Mouse (Mus musculus): ENCODE results near the gene Akt1s1. TPM values are rescaled to one million over a fixed set of nuclear protein-coding genes. Genes with fewer than 3 reads are reported as not detected.

Akt1s1 gene
- polyA plus RNA-seq, 1 experiment from 2014 or later = 89.4 TPM

DNA sequence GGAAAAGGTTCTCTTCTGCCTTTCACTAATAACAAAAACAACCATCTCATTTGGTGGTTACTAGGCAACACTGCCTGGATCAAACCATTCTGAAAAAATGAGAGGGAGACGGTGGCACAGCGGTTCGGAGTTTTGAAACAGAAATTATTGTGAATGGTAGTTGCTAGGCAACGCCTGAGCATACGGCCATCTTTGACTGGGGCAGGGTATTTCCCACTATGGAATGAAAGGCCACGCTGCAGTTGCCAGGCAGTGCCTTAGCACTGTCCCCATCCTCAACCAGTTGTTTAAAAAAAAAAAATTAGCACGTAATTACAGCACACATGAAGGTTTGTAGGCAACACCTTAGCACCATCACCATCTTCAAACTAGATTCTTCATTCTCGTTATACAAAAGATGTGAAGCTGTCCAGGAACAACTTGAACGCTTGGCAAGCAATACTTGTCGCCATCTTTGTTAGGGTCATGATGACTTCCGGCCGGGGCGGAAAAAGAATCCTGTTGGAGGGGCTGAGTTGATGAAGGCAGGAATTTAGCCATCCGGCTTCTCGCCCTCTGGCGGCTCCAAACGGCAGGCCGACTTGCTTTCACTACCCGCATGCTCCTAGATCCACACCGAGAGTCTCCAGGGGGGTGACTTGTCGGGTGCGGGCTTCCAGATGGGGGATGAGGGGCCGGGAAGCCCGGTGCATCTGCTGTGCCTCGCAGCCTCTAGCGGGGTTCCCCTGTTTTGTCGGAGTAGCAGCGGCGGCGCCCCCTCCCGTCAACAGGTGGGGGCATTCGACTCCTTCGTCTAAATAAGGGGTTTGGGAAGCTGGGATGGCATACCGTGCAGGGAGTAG lies 47.0 kb downstream of the Akt1s1 start, which contains the start of gene Fuz:
TSS of gene Fuz (plus strand) at position 487 of the 842 bp plus-strand sequence.
- WGBS = 3% methylated on average over 34 of the region's 34 CpGs
- Histone ChIP-seq H3K27ac (ENCODE audit: low read length) (peak within 1 kb of the TSS; percentile 73), H3K9ac (replicated peaks; ENCODE audit: low read depth) (peak within 1 kb of the TSS; percentile 45; the same call in 1 of the 2 replicates), H3K36me3 (ENCODE audit: insufficient read depth, low read length) (no peaks in the 10 kb centered on the region), H3K4me3 (ENCODE audit: low read depth, low read length) (peak within 1 kb of the TSS; percentile 53), H3K4me2 (replicated peaks; ENCODE audit: low read depth, low read length) (peak within 1 kb of the TSS; percentile 70), H3K27me3 (replicated peaks; ENCODE audit: insufficient read depth, low read length) (no peaks in the 10 kb centered on the region), H3K4me1 (ENCODE audit: insufficient read depth, low read depth, low read length) (peaks cover 12% of the 10 kb centered on the region; the same call in 1 of the 2 replicates), H3K9me3 (ENCODE audit: low read length) (no peaks in the 10 kb centered on the region)
- DNase-seq (ENCODE audit: low spot score) (peak; percentile 98), ATAC-seq (peak; percentile 74)
- TF ChIP-seq EP300 (IDR thresholded peaks at IDR 0.05) (peak; percentile 70), CTCF (IDR thresholded peaks at IDR 0.05) (peak; percentile 76)

DNA sequence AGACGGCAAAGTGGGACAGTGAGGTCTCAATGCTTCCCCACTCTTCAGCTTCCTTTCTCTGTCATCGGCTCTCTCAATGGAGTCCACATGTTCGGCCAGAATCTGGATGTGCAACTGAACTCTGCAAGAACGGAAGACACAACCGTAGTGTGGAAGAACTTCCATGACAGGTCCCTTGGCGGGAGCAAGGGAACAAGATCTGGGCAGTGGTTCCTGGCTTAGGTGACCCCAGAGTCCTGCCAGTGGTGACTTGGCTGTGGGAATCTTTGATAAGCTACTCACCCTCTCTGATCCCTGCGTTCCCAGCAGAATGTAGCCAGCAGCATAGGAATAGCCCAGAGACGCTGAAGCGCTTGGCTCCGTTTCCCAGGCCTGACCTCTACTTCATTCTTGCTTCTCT lies 47.7 kb downstream of the Akt1s1 start:
- H3K36me3 ChIP-seq (ENCODE audit: insufficient read depth, low read length) = no peaks in the 10 kb centered on the region
- H3K9me3 ChIP-seq (ENCODE audit: low read length) = no peaks in the 10 kb centered on the region
- WGBS = 27% methylated on average over 10 of the region's 10 CpGs
- peak overlapping the region; percentile 70 for H3K4me2 ChIP-seq (replicated peaks; ENCODE audit: low read depth, low read length)
- DNase-seq (ENCODE audit: low spot score) = no peak
- ATAC-seq = no peak
- H3K27ac ChIP-seq (ENCODE audit: low read length) = peak overlapping the region; percentile 73
- peaks cover 12% of the 10 kb centered on the region; the same call in 1 of the 2 replicates for H3K4me1 ChIP-seq (ENCODE audit: insufficient read depth, low read depth, low read length)
- peak overlapping the region; percentile 45; the same call in 1 of the 2 replicates for H3K9ac ChIP-seq (replicated peaks; ENCODE audit: low read depth)
- H3K4me3 ChIP-seq (ENCODE audit: low read depth, low read length) = peak overlapping the region; percentile 53
- H3K27me3 ChIP-seq (replicated peaks; ENCODE audit: insufficient read depth, low read length) = no peaks in the 10 kb centered on the region
- TF ChIP-seq CTCF (IDR thresholded peaks at IDR 0.05) (no peak), EP300 (IDR thresholded peaks at IDR 0.05) (no peak)

DNA sequence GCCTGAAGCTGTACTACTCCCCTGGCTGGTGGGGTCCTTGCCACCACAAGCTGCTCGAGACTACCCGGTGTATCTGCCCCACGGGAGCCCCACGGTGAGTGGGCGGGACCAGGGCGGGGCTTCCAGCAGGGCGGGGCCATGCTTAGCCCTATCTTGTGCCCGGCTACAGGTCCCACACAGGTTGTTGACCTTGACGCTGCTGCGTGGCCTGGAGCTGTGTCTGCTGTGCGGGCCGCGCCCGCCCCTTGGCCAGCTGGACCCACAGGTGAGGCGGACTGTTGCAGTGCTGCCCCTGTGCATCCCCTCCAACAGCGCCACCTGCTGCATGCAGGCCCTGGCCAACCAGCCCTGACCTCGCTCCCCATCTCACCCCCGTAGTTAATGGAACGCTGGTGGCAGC lies 49.8 kb downstream of the Akt1s1 start:
- DNase-seq (ENCODE audit: low spot score) (no peak), ATAC-seq (0 out of 2 replicates have a peak, but pooled peaks have one; percentile 5)
- WGBS = 31% methylated on average over 19 of the region's 19 CpGs
- H3K9me3 ChIP-seq (ENCODE audit: low read length) = no peaks in the 10 kb centered on the region
- H3K27ac ChIP-seq (ENCODE audit: low read length) = no peak overlapping the region
- TF ChIP-seq CTCF (IDR thresholded peaks at IDR 0.05) (peak; percentile 61), EP300 (IDR thresholded peaks at IDR 0.05) (no peak)
- no peak overlapping the region for H3K9ac ChIP-seq (replicated peaks; ENCODE audit: low read depth)
- peaks cover 12% of the 10 kb centered on the region; the same call in 1 of the 2 replicates for H3K4me1 ChIP-seq (ENCODE audit: insufficient read depth, low read depth, low read length)
- H3K36me3 ChIP-seq (ENCODE audit: insufficient read depth, low read length) = no peaks in the 10 kb centered on the region
- H3K4me2 ChIP-seq (replicated peaks; ENCODE audit: low read depth, low read length) = no peak overlapping the region
- no peaks in the 10 kb centered on the region for H3K27me3 ChIP-seq (replicated peaks; ENCODE audit: insufficient read depth, low read length)
- H3K4me3 ChIP-seq (ENCODE audit: low read depth, low read length) = no peak overlapping the region

DNA sequence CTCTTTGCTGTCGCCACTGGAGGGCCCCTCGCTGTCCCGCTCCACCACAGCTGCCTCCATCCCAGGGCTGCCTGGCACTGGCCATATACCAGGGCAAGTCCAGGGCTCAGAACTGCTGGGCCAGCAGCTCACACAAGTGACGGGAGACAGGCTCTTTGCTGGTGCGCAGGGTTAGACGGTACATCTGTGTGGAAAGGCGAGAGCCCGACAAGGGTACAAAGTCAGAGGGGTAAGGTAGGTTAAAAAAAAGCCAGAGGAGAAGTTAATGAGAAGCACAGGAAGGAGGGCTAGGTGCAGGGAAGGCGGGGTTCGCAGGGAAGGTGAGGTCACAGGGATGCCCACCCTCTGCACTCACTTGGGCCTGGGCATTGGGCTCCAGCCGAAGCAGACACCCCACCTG lies 51.8 kb downstream of the Akt1s1 start:
- Histone ChIP-seq H3K4me2 (replicated peaks; ENCODE audit: low read depth, low read length) (no peak overlapping the region), H3K36me3 (ENCODE audit: insufficient read depth, low read length) (peaks cover 11% of the 10 kb centered on the region; the same call in 1 of the 2 replicates), H3K9me3 (ENCODE audit: low read length) (no peaks in the 10 kb centered on the region), H3K4me1 (ENCODE audit: insufficient read depth, low read depth, low read length) (peaks cover 8% of the 10 kb centered on the region; the same call in 1 of the 2 replicates), H3K9ac (replicated peaks; ENCODE audit: low read depth) (no peak overlapping the region), H3K27me3 (replicated peaks; ENCODE audit: insufficient read depth, low read length) (no peaks in the 10 kb centered on the region), H3K4me3 (ENCODE audit: low read depth, low read length) (no peak overlapping the region), H3K27ac (ENCODE audit: low read length) (no peak overlapping the region)
- DNase-seq (ENCODE audit: low spot score) (no peak), ATAC-seq (no peak)
- TF ChIP-seq EP300 (IDR thresholded peaks at IDR 0.05) = no peak
- TF ChIP-seq CTCF (IDR thresholded peaks at IDR 0.05) = no peak
- 84% methylated on average over 11 of the region's 11 CpGs for WGBS

DNA sequence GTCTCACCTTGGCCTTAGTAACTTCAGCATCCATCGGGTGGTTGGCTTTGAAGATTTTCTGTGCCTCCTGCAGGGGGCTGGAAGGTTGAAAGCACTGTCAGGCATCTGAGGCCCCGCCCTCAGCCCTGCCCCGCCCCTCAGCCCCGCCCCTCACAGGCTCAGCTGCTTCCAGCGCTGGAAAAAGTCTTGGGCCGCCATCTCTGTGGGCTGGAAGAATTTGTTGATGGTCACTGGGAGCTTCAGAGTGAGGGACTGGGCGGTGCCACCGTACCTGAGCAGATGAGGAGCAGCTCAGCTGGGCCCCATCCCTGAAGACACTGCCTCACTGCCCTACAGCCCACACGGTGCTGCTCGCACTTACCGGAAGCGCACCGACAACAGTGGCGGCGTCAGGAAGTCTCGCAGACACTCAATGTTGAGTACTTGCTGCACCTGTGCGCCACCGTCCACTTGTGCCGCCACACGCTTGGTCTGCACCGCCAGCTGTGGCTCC lies 52.5 kb downstream of the Akt1s1 start:
- 10% methylated on average over 21 of the region's 21 CpGs for WGBS
- Histone ChIP-seq H3K27me3 (replicated peaks; ENCODE audit: insufficient read depth, low read length) (no peaks in the 10 kb centered on the region), H3K9me3 (ENCODE audit: low read length) (no peaks in the 10 kb centered on the region), H3K4me3 (ENCODE audit: low read depth, low read length) (peak overlapping the region; percentile 29), H3K9ac (replicated peaks; ENCODE audit: low read depth) (no peak overlapping the region), H3K36me3 (ENCODE audit: insufficient read depth, low read length) (peaks cover 11% of the 10 kb centered on the region; the same call in 1 of the 2 replicates), H3K27ac (ENCODE audit: low read length) (peak overlapping the region; percentile 83), H3K4me1 (ENCODE audit: insufficient read depth, low read depth, low read length) (peaks cover 8% of the 10 kb centered on the region; the same call in 1 of the 2 replicates), H3K4me2 (replicated peaks; ENCODE audit: low read depth, low read length) (peak overlapping the region; percentile 57)
- ATAC-seq (peak; percentile 78), DNase-seq (ENCODE audit: low spot score) (peak; percentile 80)
- TF ChIP-seq EP300 (IDR thresholded peaks at IDR 0.05) = no peak
- TF ChIP-seq CTCF (IDR thresholded peaks at IDR 0.05) = peak; percentile 62

MicroRNAs encoded within 50 kb of the gene (microRNA counts, 519-probe panel; counts per million panel counts)
- microRNA mmu-miR-707 = not detected

Small RNAs within 50 kb of the gene (microRNA-seq; reads per million reads assigned to microRNA genes)
- gene Mir707 = not detected

Other genes with a start within 250 kb of the Akt1s1 start
- 202 and 215 TPM in 2 replicates for gene Myh14, start 178.1 kb upstream of the Akt1s1 start, polyA plus RNA-seq (2015; fragmentation: Nextera tagmentation; extraction: Ambion mirVana)
- not detected in 2 replicates for gene Izumo2, start 140.2 kb upstream of the Akt1s1 start, polyA plus RNA-seq (2015; fragmentation: Nextera tagmentation; extraction: Ambion mirVana)
- 45.1 and 48.3 TPM in 2 replicates for gene Vrk3, start 100.6 kb upstream of the Akt1s1 start, polyA plus RNA-seq (2015; fragmentation: Nextera tagmentation; extraction: Ambion mirVana)
- gene Zfp473, start 97.9 kb upstream of the Akt1s1 start, polyA plus RNA-seq (2015; fragmentation: Nextera tagmentation; extraction: Ambion mirVana) = 0.31 and 0.38 TPM in 2 replicates
- gene Nup62, start 32.9 kb upstream of the Akt1s1 start, polyA plus RNA-seq (2015; fragmentation: Nextera tagmentation; extraction: Ambion mirVana) = 22.7 and 23.8 TPM in 2 replicates
- 1.9 and 2.3 TPM in 2 replicates for gene Il4i1, start 32.6 kb upstream of the Akt1s1 start, polyA plus RNA-seq (2015; fragmentation: Nextera tagmentation; extraction: Ambion mirVana)
- gene Atf5, start 32.3 kb upstream of the Akt1s1 start, polyA plus RNA-seq (2015; fragmentation: Nextera tagmentation; extraction: Ambion mirVana) = 6.0 and 6.1 TPM in 2 replicates
- gene Tbc1d17, start 88 bp downstream of the Akt1s1 start, polyA plus RNA-seq (2015; fragmentation: Nextera tagmentation; extraction: Ambion mirVana) = 73.2 and 84.0 TPM in 2 replicates
- 39.7 and 41.3 TPM in 2 replicates for gene Pnkp, start 8.1 kb downstream of the Akt1s1 start, polyA plus RNA-seq (2015; fragmentation: Nextera tagmentation; extraction: Ambion mirVana)
- 276 and 288 TPM in 2 replicates for gene Ptov1, start 20.8 kb downstream of the Akt1s1 start, polyA plus RNA-seq (2015; fragmentation: Nextera tagmentation; extraction: Ambion mirVana)
- gene Med25, start 43.7 kb downstream of the Akt1s1 start, polyA plus RNA-seq (2015; fragmentation: Nextera tagmentation; extraction: Ambion mirVana) = 54.2 and 62.5 TPM in 2 replicates
- 15.1 and 18.3 TPM in 2 replicates for gene Fuz, start 47.1 kb downstream of the Akt1s1 start, polyA plus RNA-seq (2015; fragmentation: Nextera tagmentation; extraction: Ambion mirVana)
- gene Ap2a1, start 80.5 kb downstream of the Akt1s1 start, polyA plus RNA-seq (2015; fragmentation: Nextera tagmentation; extraction: Ambion mirVana) = 36.1 and 39.4 TPM in 2 replicates
- gene Tsks, start 94.2 kb downstream of the Akt1s1 start, polyA plus RNA-seq (2015; fragmentation: Nextera tagmentation; extraction: Ambion mirVana) = 0.44 and 0.57 TPM in 2 replicates
- gene Cpt1c, start 125.9 kb downstream of the Akt1s1 start, polyA plus RNA-seq (2015; fragmentation: Nextera tagmentation; extraction: Ambion mirVana) = 5.4 and 5.6 TPM in 2 replicates
- 146 and 159 TPM in 2 replicates for gene Prmt1, start 137.6 kb downstream of the Akt1s1 start, polyA plus RNA-seq (2015; fragmentation: Nextera tagmentation; extraction: Ambion mirVana)
- gene Irf3, start 148.7 kb downstream of the Akt1s1 start, polyA plus RNA-seq (2015; fragmentation: Nextera tagmentation; extraction: Ambion mirVana) = 90.4 and 96.5 TPM in 2 replicates
- 29.0 and 33.2 TPM in 2 replicates for gene Bcl2l12, start 149.7 kb downstream of the Akt1s1 start, polyA plus RNA-seq (2015; fragmentation: Nextera tagmentation; extraction: Ambion mirVana)
- gene Scaf1, start 167.4 kb downstream of the Akt1s1 start, polyA plus RNA-seq (2015; fragmentation: Nextera tagmentation; extraction: Ambion mirVana) = 18.1 and 20.5 TPM in 2 replicates
- gene Rras, start 169.0 kb downstream of the Akt1s1 start, polyA plus RNA-seq (2015; fragmentation: Nextera tagmentation; extraction: Ambion mirVana) = 160 TPM in 2 replicates
- 6.4 and 6.7 TPM in 2 replicates for gene Prr12, start 203.9 kb downstream of the Akt1s1 start, polyA plus RNA-seq (2015; fragmentation: Nextera tagmentation; extraction: Ambion mirVana)
- gene Nosip, start 213.4 kb downstream of the Akt1s1 start, polyA plus RNA-seq (2015; fragmentation: Nextera tagmentation; extraction: Ambion mirVana) = 54.6 and 62.8 TPM in 2 replicates
- gene Prrg2, start 213.7 kb downstream of the Akt1s1 start, polyA plus RNA-seq (2015; fragmentation: Nextera tagmentation; extraction: Ambion mirVana) = 36.8 and 40.8 TPM in 2 replicates
- gene Rcn3, start 243.2 kb downstream of the Akt1s1 start, polyA plus RNA-seq (2015; fragmentation: Nextera tagmentation; extraction: Ambion mirVana) = 158 and 162 TPM in 2 replicates

Data from lung, postnatal 0 days (tissue).